Mouse (Mus musculus) kidney, postnatal 0 days (tissue): ENCODE results near the gene Clspn. TPM values are rescaled to one million over a fixed set of nuclear protein-coding genes. Genes with fewer than 3 reads are reported as not detected.
A peak's percentile ranks its signal among the peaks of the same experiment; 100 is the strongest.

ENCODE experiments used
- ATAC-seq: fragments of 200-750 bp; cut with Nextera tagmentation; replicated peaks from 2 replicates; pipeline ENCODE4 v1.8.0; 2017; ENCODE audit warnings: low read depth, moderate number of reproducible peaks, moderate TSS enrichment, moderate library complexity; ENCODE audit not compliant: low FRiP score
- DNase-seq: peaks from one replicate; pipeline ENCODE4 v3.0.0-alpha.2; 2016; ENCODE audit warnings: low spot score
- H3K27ac ChIP-seq: fragments of 300-500 bp; sonication (generic); 2 replicates; pipeline ENCODE4 v1.5.1; 2014; ENCODE audit warnings: mild to moderate bottlenecking
- H3K27me3 ChIP-seq: fragments of 300-500 bp; sonication (generic); 2 replicates; pipeline ENCODE4 v1.6.1; 2014; ENCODE audit warnings: low read length, mixed read lengths; ENCODE audit not compliant: insufficient read depth
- H3K36me3 ChIP-seq: fragments of 300-500 bp; sonication (generic); 2 replicates; pipeline ENCODE4 v1.6.1; 2014; ENCODE audit warnings: low read length, mixed read lengths; ENCODE audit not compliant: insufficient read depth
- H3K4me1 ChIP-seq: fragments of 300-500 bp; sonication (generic); replicated peaks from 2 replicates; pipeline ENCODE4 v1.6.1; 2014; ENCODE audit warnings: antibody characterized with exemption, low read length, mixed read lengths; ENCODE audit not compliant: insufficient read depth
- H3K4me2 ChIP-seq: fragments of 300-500 bp; sonication (generic); 2 replicates; pipeline ENCODE4 v1.6.1; 2014; ENCODE audit warnings: mild to moderate bottlenecking, low read length, moderate library complexity, mixed read lengths
- H3K4me3 ChIP-seq: fragments of 300-500 bp; sonication (generic); replicated peaks from 2 replicates; pipeline ENCODE4 v1.5.1; 2014; ENCODE audit warnings: low read depth, low read length
- H3K9ac ChIP-seq: fragments of 300-500 bp; sonication (generic); 2 replicates; pipeline ENCODE4 v1.6.1; 2014; ENCODE audit warnings: low read depth, low read length
- H3K9me3 ChIP-seq: fragments of 300-500 bp; sonication (generic); replicated peaks from 2 replicates; pipeline ENCODE4 v1.6.1; 2016; ENCODE audit warnings: low read length, inconsistent platforms, mixed read lengths
- CTCF ChIP-seq: IDR thresholded peaks from 2 replicates; pipeline ENCODE4 v1.5.1; 2016; ENCODE audit warnings: antibody characterized with exemption, low read depth, mild to moderate bottlenecking, moderate library complexity
- WGBS: fragments of 180-500 bp; shearing (Covaris S2); extraction: QIAGEN DNeasy Blood & Tissue Kit; methylation state at CpG from one replicate; pipeline ENCODE4 v1.1.7; 2014; 5-methylcytosine and 5-hydroxymethylcytosine counted together
- polyA plus RNA-seq: library from polyadenylated mRNA; unstranded; fragments of >200 nt; fragmentation: Nextera tagmentation; extraction: Ambion mirVana; gene quantifications from 2 replicates; pipeline ENCODE4 v1.2.1, GENCODE M21; 2015

Clspn gene
- polyA plus RNA-seq, 1 experiment from 2014 or later, result 13.3 TPM

- H3K4me2 ChIP-seq, result peak overlapping the region; percentile 57
- H3K27me3 ChIP-seq, result no peaks in the 10 kb centered on the region; the same call in 1 of the 2 replicates
- H3K4me3 ChIP-seq, result peak overlapping the region; percentile 26
- 17% methylated on average over 13 of the region's 13 CpGs for WGBS
- DNase-seq (no peak), ATAC-seq (no peak)
- no peaks in the 10 kb centered on the region for H3K9me3 ChIP-seq
- 0 out of 2 replicates have a peak, but pooled peaks cover 5% of the 10 kb centered on the region for H3K4me1 ChIP-seq
- no peak overlapping the region for H3K27ac ChIP-seq
- TF ChIP-seq CTCF, result no peak
- H3K9ac ChIP-seq, result peak overlapping the region; percentile 45
- H3K36me3 ChIP-seq, result no peaks in the 10 kb centered on the region
These were observed 63.7 kb downstream of the Clspn start for GRCm38 (mm10) chr4:126620349-126620874.

GRCm38 (mm10) chr4:126627021-126627681 is 70.4 kb downstream of the Clspn start:
- DNase-seq, result peak; percentile 72
- 4% methylated on average over 23 of the region's 23 CpGs for WGBS

GRCm38 (mm10) chr4:126631922-126632321 is 75.2 kb downstream of the Clspn start:
- WGBS, result 39% methylated on average over 2 of the region's 2 CpGs
- H3K4me1 ChIP-seq, result no peaks in the 10 kb centered on the region
- no peaks in the 10 kb centered on the region for H3K36me3 ChIP-seq
- H3K27ac ChIP-seq, result no peak overlapping the region
- no peak overlapping the region for H3K4me3 ChIP-seq
- DNase-seq, result peak; percentile 45
- no peak overlapping the region for H3K4me2 ChIP-seq
- no peak for ATAC-seq
- no peak overlapping the region for H3K9ac ChIP-seq
- H3K9me3 ChIP-seq, result no peaks in the 10 kb centered on the region
- H3K27me3 ChIP-seq, result peaks cover 10% of the 10 kb centered on the region; the same call in 1 of the 2 replicates
- peak; percentile 48 for TF ChIP-seq CTCF

More at GRCm38 (mm10) chr4:126627021-126627681, 70.4 kb downstream of the Clspn start:
- Histone ChIP-seq H3K9ac (0 out of 2 replicates have a peak overlapping the region, but pooled peaks have one; percentile 8), H3K27ac (no peak overlapping the region), H3K4me2 (peak overlapping the region; percentile 53), H3K9me3 (no peaks in the 10 kb centered on the region), H3K36me3 (no peaks in the 10 kb centered on the region), H3K4me1 (no peaks in the 10 kb centered on the region), H3K4me3 (peak overlapping the region; percentile 17; the same call in 1 of the 2 replicates), H3K27me3 (no peaks in the 10 kb centered on the region)
- peak; percentile 59 for TF ChIP-seq CTCF
- no peak for ATAC-seq

- Histone ChIP-seq H3K4me3 (no peak overlapping the region), H3K27ac (no peak overlapping the region), H3K4me1 (no peaks in the 10 kb centered on the region), H3K36me3 (no peaks in the 10 kb centered on the region), H3K4me2 (no peak overlapping the region), H3K9ac (no peak overlapping the region), H3K9me3 (no peaks in the 10 kb centered on the region), H3K27me3 (peaks cover 10% of the 10 kb centered on the region; the same call in 1 of the 2 replicates)
- TF ChIP-seq CTCF, result no peak
- ATAC-seq, result no peak
- no peak for DNase-seq
- 66% methylated on average over 3 of the region's 3 CpGs for WGBS
These were observed 75.9 kb downstream of the Clspn start for GRCm38 (mm10) chr4:126632668-126633067.

- ATAC-seq, result no peak
- Histone ChIP-seq H3K4me1 (no peaks in the 10 kb centered on the region), H3K9me3 (no peaks in the 10 kb centered on the region), H3K9ac (no peak overlapping the region), H3K36me3 (no peaks in the 10 kb centered on the region), H3K27ac (no peak overlapping the region), H3K4me2 (no peak overlapping the region), H3K27me3 (peaks cover 13% of the 10 kb centered on the region), H3K4me3 (no peak overlapping the region)
- WGBS, result 28% methylated on average over 11 of the region's 11 CpGs
- no peak for TF ChIP-seq CTCF
- no peak for DNase-seq
These were observed 79.6 kb downstream of the Clspn start for GRCm38 (mm10) chr4:126636330-126636729.

- Histone ChIP-seq H3K4me2 (no peak overlapping the region), H3K4me3 (no peak overlapping the region), H3K9me3 (no peaks in the 10 kb centered on the region), H3K9ac (no peak overlapping the region), H3K27ac (no peak overlapping the region), H3K4me1 (no peaks in the 10 kb centered on the region), H3K36me3 (no peaks in the 10 kb centered on the region), H3K27me3 (peaks cover 13% of the 10 kb centered on the region)
- DNase-seq (no peak), ATAC-seq (no peak)
- TF ChIP-seq CTCF, result no peak
- WGBS, result 56% methylated on average over 4 of the region's 4 CpGs
These were observed 80.7 kb downstream of the Clspn start for GRCm38 (mm10) chr4:126637446-126637845.
